20 mouse cellular contexts compared by ENCODE assay signal in the genomic region with DNA sequence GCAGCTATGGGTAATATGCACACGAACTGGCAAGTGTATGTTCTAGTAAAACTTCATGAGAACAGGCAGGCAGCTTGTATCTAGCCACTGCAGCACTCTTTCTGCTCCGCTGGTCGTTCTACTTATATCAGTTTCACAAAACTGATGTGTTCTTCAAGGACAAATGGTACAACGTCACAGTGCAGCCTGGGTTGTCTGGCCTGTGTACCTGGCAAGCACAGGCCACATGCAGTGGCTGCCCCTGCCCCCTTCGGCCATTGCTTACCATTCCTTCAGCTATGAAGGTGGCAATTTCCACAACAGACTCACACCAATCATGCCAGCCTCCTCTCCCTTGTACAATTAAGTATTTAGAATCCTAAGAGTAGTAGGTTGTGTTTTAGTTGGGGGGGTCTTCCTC.
"Had no signal": no experiment of that assay in that cellular context is flagged by ENCODE, and none has a peak within 500 bp of the region (broad histone marks: within the 10 kb centered on the region; RNA-seq: fewer than 3 reads in every experiment).

No protein-coding gene starts in this region.

- H3K36me3 ChIP-seq: hindbrain, embryonic 12.5 days had no signal

- H3K27ac ChIP-seq: heart, adult 2 months; heart, embryonic 13.5 days; heart, embryonic 15.5 days; hindbrain, embryonic 12.5 days; hindbrain, embryonic 14.5 days; limb, embryonic 13.5 days; limb, embryonic 15.5 days; liver, embryonic 12.5 days; liver, embryonic 14.5 days had no signal

- H3K27me3 ChIP-seq: heart, embryonic 13.5 days; heart, embryonic 15.5 days; hindbrain, embryonic 12.5 days; limb, embryonic 15.5 days; liver, embryonic 12.5 days had no signal

- H3K9ac ChIP-seq: forebrain, postnatal 0 days; heart, embryonic 13.5 days; heart, embryonic 15.5 days; hindbrain, embryonic 12.5 days; hindbrain, embryonic 14.5 days; limb, embryonic 13.5 days; limb, embryonic 15.5 days; liver, embryonic 12.5 days; liver, embryonic 14.5 days had no signal

- H3K4me1 ChIP-seq: heart, embryonic 13.5 days; heart, embryonic 15.5 days; hindbrain, embryonic 12.5 days; limb, embryonic 13.5 days; limb, embryonic 15.5 days; liver, embryonic 12.5 days had no signal

- H3K9me3 ChIP-seq: heart, embryonic 13.5 days; heart, embryonic 15.5 days; hindbrain, embryonic 12.5 days; limb, embryonic 13.5 days; limb, embryonic 15.5 days; liver, embryonic 12.5 days had no signal

- DNase-seq: forebrain, postnatal 0 days; gastrocnemius, postnatal 14 days; gastrocnemius, postnatal 36 days; heart, adult 11 months; heart, adult 2 months; heart, postnatal 14 days; heart, postnatal 36 days; layer of hippocampus, adult 9-11 months; layer of hippocampus, postnatal 36 days; left cerebral cortex, postnatal 4 days had no signal

- H3K4me2 ChIP-seq: heart, embryonic 11.5 days; heart, embryonic 13.5 days; heart, embryonic 15.5 days; hindbrain, embryonic 12.5 days; hindbrain, embryonic 14.5 days; limb, embryonic 13.5 days; limb, embryonic 15.5 days; liver, embryonic 12.5 days had no signal

- ATAC-seq: forebrain, postnatal 0 days; intestine, embryonic 16.5 days; liver, embryonic 12.5 days had no signal

- H3K4me3 ChIP-seq: heart, adult 2 months; heart, embryonic 13.5 days; heart, embryonic 15.5 days; hindbrain, embryonic 12.5 days; limb, embryonic 13.5 days; limb, embryonic 15.5 days; liver, embryonic 12.5 days had no signal
